Mouse (Mus musculus): ENCODE measurements at regions not wholly inside any gene's neighbourhood (a gene's known extent, or its start where the extent isn't known, plus 50 kb on each side); places are given as distances from the start of the nearest gene placed in this dataset.

- TF ChIP-seq CTCF (IDR thresholded peaks at IDR 0.05; ENCODE audit: low read depth) (no peak), EP300 (IDR thresholded peaks at IDR 0.05; ENCODE audit: low read depth) (no peak)
Measured at GRCm38 (mm10) chr17:45914237-45914636, 117.9 kb downstream of the Vegfa start.

All from heart, postnatal 0 days (tissue).